Mouse (Mus musculus): ENCODE measurements around the gene Mllt11.
"Not testable (repeated sequence)": the region's sequence is repeated elsewhere in the genome, so short reads cannot be mapped to it uniquely, and the experiment has no call there.

Mllt11 gene

DNA sequence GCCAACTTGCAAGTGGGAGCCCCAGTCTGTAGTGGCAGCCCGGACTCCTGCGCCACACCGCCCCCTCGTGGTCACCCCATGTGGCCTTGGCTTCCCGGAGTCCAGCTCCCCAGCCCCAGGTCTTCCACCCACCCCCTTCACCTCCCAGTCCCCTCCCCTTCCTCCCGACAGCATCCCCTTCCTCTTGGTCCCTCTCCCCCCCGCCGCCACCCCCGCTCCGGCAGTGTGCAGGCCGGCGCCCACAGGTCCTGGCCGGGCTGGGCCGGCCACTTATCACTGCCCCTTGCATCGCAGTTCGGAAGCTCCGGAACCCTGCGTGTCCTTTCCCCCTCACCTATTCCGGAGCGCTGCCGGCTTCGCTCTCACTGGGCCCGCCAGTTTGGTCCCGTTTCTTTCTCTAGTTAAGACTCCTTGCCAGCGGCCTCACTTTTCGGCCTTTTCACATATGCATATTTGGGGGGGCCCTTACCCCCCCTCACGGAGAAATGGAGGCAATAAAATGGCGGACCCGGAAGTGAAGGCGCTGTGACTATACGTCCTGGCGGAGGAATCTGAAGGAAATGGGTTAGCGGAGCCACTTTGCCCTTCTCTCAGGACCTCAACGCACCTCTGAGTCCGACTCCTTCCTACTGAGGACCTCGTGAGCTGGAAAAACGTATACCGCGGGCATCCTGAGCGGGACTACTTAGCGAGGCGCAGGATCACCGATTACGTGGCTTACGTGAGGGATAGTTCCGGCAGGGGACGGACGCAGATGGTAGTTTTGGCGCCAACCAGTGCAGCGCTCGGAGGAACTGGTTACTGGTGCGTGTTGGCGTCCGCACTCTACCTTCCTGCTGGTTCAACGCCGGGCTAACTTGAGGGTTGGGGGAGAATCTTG lies 14.5 kb downstream of the Mllt11 start, which contains the start of gene Gabpb2:
Gabpb2 (minus strand) TSS at position 662 of the 880 bp plus-strand sequence.
- DNase-seq (ENCODE audit: low spot score in 2 of 2): peak; percentile 86 to 90

DNA sequence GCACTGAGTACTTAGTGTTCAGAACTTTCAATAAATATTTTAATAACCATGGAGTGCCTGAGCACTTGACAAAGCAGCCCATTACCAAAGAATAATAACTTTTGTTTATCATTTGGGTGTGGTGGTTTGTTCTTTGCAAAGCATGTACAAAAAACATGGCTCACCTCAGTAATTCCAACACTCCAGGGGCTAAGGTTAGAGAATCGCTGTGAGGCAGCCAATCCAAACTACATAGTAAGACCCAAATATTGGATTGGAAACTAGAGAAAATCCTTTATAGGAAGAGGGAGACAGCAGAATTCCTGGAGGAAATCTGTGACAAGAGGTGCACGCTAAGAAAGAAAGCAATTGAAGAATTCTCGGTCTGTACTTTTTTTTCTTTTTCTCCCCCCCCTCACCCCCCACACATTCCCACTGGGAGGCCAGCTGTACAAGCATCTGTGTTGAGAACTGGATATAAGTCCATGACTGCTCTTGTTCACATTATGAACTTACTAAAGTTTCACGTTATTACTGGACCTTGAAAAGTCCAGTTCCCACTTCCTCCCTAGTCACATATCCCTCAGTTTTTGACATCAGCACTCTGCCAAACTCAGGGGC lies 15.2 kb downstream of the Mllt11 start:
- DNase-seq (ENCODE audit: low spot score in 2 of 2): no peak

- no peak for DNase-seq (ENCODE audit: low spot score in 2 of 2)
These were observed 18.4 kb downstream of the Mllt11 start for GRCm38 (mm10) chr3:95213609-95213975.

DNA sequence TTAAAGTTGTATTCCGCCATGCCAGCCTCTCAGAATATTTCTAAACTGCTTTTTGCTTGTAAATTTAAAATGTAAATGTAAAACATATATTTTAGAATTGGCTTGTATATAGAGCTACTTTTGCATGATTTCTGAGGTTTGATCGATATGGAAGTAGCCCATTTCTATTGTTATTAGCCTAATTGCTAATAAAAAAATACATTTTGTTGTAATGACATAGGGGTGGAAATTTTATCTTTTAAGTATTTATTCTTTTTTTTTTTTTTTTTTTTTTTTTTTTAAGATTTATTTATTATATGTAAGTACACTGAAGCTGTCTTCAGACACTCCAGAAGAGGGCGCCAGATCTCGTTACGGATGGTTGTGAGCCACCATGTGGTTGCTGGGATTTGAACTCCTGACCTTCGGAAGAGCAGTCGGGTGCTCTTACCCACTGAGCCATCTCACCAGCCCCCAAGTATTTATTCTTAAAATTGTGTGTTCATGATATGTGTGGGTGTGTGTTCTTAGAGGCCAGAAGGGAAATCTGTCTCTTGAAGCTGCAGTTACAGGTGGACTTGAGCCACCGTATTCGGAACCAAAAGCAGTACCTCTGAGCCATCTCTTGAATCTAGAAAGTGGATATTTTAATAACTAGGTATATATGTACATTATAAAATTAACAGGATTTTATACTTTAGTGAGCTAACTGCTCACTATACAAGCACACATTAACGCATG lies 18.9 kb downstream of the Mllt11 start:
- not testable (repeated sequence) for DNase-seq (ENCODE audit: low spot score in 2 of 2)

DNA sequence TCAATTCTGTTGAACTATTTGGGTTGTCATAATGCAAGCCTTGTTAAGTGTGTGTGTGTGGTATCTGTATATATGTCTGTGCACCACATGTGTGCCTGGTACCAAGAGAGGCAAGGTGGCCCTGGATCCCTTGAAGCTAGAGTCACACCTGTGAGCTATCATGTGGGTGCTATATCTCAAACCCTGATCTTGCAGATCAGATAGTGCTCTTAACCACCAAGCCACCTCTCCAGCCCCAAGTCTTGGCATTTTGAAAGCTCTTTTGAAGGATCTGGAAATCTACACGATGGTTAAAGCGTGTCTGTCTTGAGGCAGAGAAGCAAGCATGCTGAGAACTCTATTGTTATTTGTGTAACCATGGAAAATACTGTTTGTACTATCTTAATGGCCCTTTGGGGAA lies 21.4 kb downstream of the Mllt11 start:
- DNase-seq (ENCODE audit: low spot score in 2 of 2): no peak

- DNase-seq (ENCODE audit: low spot score in 2 of 2): no peak
These were observed 23.7 kb downstream of the Mllt11 start for GRCm38 (mm10) chr3:95208286-95208685.

DNA sequence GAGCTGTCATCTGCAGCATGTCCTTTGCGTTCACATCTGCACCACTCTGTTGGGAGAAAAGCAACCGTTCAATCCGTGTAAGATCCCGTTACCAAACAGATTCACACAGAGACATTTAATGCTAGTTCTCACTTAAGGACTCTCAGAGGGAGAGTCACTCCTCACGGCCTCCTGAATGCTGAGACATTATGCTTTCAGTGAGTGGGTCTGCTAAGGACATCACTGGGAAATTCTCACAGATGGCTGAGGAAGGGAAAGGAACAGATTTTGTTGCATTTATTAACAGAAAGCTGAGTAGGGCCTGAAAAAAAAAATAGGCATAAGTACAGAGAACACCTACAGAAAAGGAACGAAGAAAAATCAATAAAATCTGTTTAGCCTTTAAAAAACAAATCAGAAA lies 28.1 kb downstream of the Mllt11 start:
- DNase-seq (ENCODE audit: low spot score in 2 of 2): no peak

- DNase-seq (ENCODE audit: low spot score in 2 of 2): no peak
These were observed 31.4 kb downstream of the Mllt11 start for GRCm38 (mm10) chr3:95200562-95200961.

DNA sequence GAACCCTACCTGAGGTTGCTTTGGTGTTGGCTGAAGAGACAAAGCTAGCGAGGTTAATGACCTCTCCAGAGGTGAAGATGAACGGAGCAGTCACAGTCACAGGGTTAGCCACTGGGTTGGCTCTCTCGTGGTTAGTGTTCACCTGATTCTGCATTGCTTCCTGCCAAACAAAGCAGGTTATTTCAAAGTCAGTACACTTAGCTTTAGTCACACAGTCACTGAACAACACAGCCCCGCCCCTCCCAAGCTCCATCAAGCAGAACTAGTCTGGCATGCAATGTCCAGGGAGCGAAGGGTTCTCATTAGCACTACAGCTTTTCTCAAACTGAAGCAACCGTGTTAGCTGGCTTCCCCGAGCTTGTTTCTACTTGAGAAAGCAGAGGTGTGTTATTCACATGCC lies 31.8 kb downstream of the Mllt11 start:
- no peak for DNase-seq (ENCODE audit: low spot score in 2 of 2)

DNA sequence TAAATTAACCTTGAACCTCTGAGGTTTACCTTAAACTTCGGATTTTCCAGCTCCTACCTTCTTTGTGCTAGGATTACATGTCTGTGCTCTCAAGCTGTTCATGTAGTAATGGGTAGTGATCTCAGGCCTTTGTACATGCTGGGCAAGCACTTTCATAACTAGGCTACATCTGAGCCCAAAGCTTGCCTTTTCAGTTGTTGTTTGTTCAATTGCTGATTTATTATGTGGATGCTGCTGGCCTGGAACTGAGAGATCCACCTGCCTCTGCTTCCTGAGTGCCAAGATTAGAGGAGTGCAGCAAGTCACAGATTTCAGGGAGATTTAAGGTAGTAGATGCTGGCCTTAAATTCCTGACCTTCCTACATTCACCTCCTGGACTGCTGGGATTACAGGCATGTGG lies 32.9 kb downstream of the Mllt11 start:
- DNase-seq (ENCODE audit: low spot score in 2 of 2): no peak

- DNase-seq (ENCODE audit: low spot score in 2 of 2): no peak
These were observed 36.2 kb downstream of the Mllt11 start for GRCm38 (mm10) chr3:95195772-95196171.

- no peak for DNase-seq (ENCODE audit: low spot score in 2 of 2)
These were observed 37.2 kb downstream of the Mllt11 start for GRCm38 (mm10) chr3:95194721-95195135.

GRCm38 (mm10) chr3:95186888-95187287 lies 45.1 kb downstream of the Mllt11 start:
- no peak for DNase-seq (ENCODE audit: low spot score in 2 of 2)

- no peak for DNase-seq (ENCODE audit: low spot score in 2 of 2)
These were observed 45.9 kb downstream of the Mllt11 start for GRCm38 (mm10) chr3:95186100-95186499.

- no peak for DNase-seq (ENCODE audit: low spot score in 2 of 2)
These were observed 47.0 kb downstream of the Mllt11 start for GRCm38 (mm10) chr3:95184796-95185577.

GRCm38 (mm10) chr3:95181841-95182240 lies 50.1 kb downstream of the Mllt11 start:
- no peak for DNase-seq (ENCODE audit: low spot score in 2 of 2)

- DNase-seq (ENCODE audit: low spot score in 2 of 2): no peak
These were observed 52.1 kb downstream of the Mllt11 start for GRCm38 (mm10) chr3:95179890-95180289.

GRCm38 (mm10) chr3:95178948-95179347 lies 53.0 kb downstream of the Mllt11 start:
- peak in 1 of 2 experiments; percentile 20 for DNase-seq (ENCODE audit: low spot score in 2 of 2)

GRCm38 (mm10) chr3:95177583-95177982 lies 54.4 kb downstream of the Mllt11 start:
- DNase-seq (ENCODE audit: low spot score in 2 of 2): no peak

DNA sequence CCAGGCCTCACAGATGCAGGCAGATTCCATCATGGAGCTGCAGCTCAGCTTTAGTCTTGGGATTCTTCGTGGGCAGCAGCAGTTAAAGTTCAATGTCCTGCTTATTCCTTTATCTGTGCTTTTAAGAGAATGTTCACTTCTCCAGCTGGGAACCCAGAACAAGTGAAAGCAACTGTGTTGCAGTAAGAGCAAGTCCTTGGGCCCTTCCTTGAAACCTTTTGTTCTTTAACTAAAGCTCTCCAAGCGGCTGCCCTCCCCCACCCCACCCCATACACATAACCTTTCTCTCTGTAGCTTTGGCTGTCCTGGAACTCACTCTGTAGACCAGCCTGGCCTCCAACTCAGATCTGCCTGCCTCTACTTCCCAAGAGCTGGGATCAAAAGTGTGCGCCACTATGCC lies 55.5 kb downstream of the Mllt11 start:
- no peak for DNase-seq (ENCODE audit: low spot score in 2 of 2)

DNA sequence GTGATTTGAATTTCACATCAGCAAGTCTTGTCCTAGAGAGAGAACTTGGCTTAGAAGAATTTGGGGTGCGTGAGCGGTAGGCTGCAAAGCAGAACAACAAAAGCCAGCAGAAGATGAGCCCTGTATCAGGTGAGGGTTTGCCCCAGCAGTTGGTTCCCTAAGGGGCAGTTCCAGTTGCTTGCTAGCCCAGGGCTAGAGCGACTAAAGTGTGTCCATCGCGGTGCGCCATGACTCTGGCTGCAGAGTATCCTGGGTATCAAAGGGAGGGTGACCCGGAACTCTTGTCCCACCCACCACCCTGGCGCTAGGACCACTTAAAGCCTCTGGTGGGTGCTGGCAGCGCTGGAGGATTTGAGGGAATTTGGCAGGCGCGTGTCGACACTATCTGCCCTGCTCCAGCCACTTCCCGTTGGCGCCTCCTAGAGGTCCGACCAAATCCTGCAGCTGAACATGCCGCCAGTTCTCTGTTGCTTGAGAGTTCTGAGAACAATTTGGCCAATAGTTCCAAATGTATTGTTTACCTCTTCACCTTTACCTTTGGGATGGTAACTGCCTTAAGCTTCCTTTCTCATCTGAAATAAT lies 57.9 kb downstream of the Mllt11 start:
- peak in 1 of 2 experiments; percentile 80 for DNase-seq (ENCODE audit: low spot score in 2 of 2)
